Mouse (Mus musculus): Measurements from ENCODE around the gene Dnm3. TPM values are rescaled to one million over a fixed set of nuclear protein-coding genes. Genes with fewer than 3 reads are reported as not detected.
"Not testable (repeated sequence)": the region's sequence is repeated elsewhere in the genome, so short reads cannot be mapped to it uniquely, and the experiment has no call there.

Dnm3 gene
- total and polyA plus RNA-seq, 3 experiments, result 3.3 to 18.1 (median 11.6) TPM

DNA sequence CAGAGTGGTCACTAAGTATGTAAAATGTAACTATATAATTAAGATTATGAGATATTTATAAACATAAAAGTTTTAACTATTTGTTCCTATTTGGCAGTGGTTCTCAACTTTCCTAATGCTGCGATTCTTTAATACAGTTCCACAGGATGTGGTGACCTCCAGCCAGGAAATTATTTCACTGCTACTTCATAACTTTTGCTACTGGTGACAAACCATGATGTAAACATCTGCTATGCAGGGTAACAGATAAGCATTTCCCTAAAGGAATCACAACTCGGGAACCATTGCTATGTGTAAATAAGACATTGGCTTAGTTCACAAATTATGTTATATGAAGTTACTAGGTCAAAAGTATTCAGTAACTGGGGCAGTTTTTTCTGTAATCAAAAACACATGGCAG lies 48.9 kb downstream of the Dnm3 start:
- DNase-seq, result no peak

DNA sequence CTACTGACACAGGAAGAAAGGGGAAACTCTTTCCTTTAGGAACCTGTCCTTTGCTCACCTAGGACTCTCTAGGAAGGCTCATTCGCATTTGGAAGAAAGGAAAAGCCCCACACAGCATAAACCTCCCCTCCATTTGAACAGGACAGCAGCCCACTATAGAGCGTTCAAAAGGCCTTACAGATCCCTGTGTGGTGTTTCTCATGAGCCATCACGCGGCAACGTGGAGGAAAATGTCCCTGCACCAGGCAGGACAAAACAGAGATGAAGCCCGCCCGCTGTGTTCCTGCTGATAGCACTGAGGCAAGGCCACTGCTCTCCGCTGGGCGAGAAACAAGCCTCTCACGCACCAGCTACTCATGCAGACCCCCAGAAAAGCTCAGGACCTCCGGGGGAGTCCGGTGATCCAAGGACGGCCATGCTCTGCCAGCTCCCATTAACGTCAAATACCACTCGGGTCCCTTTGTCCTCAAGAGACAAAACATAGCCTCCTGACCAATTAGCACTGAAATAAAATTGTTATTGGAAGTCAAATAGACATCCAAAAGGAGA lies 51.8 kb downstream of the Dnm3 start:
- no peak for DNase-seq

DNA sequence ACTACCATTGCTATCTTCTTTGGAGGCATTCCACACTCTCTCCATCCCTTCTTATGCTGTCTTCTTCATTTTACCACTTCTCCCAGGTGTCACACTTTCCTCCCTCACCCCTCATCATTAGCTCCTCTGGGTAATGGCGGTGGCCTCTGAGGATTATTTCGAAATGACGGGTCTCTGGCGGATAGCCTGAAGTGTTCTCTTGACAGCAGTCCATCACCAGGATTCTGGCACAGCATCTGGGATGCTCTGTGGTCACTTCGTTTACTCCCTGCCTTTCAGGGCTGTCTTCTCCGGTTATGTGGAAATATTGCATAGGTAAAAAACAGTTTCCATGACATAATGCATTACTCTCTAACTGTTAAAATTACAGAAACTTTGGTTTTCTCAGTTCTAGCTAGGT lies 55.0 kb downstream of the Dnm3 start:
- DNase-seq, result no peak

DNA sequence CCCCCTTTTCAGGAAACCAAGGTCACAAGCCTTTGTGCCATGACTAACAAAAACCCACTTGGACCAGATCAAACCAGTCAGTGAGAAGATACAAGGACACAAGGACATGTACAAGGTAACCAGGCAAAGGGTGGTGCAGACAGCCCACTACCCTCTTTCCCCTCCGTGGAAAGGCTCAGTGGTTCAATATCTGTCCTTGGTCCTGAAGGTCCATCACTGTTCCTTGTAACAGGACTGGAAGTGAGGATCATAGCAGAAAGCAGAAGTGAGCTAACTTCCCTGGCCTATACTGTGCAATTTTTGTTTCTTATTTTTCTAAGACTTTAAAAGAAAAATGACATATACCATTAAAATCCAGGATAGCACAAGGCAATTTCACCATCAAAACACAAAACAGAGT lies 64.0 kb downstream of the Dnm3 start:
- DNase-seq, result no peak

DNA sequence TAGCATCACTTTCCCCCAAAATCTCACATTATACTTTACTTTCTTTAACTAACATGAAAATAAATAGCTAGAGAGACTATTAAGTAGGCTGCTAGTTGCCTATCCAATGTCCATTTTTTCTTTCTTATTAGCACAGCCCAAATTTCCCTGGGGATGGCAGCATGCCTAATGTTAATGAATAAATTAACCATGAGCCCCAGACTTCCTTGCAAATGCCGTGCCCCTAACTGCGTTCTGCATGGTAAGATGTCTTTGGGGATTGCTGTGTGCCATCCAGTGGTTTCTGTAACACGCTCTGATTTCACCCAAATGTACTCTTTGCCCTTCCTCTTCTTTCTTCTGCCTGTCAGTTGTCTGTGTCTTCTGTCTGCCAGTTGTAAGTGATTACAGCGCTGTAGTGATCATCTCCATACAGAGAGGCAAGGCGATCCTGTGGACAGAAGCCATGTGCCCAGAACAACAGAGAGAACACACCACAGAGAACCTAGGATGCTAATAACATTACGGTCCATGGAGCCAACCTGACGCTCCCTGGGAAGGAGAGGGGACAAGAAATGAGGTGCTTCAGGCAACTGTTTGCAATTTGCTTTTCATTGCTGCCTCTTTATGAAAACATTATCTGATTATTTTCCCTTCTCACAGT lies 64.9 kb downstream of the Dnm3 start:
- no peak for DNase-seq

DNA sequence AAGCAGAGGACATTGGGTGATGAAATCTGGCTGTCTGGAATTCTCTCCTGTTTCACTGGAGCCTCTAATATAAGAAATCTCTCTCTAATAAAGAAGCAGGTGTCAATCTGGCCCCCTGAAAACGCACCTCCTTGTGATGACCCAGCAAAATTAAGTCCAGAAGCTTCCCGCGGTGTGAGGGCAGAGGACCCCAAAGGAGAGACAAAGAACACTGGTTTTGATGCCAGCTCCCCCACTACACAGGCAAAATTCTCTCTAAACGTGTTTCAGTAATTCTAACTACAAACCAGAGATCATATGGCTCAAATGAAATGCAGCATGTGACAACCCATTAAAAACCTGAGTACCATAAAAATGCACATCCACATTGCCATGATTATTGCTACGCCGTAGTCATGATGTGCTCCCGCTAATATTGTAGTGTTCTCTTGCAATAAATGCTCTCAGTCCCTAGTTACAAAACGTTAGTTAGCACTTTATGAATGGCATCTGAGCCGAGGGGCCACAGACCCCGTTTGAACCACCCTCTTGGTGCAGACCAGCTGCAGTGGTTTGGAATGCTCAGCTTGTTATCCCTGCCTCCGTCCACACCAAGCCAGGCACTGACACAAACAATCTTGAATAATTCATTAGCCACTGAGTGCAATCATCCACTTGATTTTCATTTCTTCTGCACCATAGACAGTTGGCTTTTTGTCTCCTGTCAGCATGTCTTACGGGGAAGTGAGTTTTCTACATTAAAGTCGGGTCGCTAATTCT lies 67.4 kb downstream of the Dnm3 start:
- DNase-seq, result no peak

DNA sequence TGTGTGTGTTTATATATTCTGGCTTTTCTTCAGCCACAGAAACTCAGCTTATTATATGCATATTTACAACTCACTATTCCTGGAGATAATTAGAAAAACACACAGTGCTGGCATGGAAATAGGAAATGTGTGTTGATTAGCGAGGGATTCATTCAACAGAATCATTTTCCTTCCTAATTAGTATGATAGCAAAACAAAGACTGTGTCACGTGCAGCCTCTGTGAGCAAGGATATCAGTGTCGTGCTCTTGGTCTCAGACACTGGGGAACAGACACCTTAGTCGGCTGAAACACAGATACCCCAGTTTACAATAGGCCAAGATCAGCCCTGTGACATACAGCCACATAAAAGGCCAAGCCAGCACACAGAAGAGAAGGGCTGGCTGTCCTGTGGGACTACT lies 83.3 kb downstream of the Dnm3 start:
- DNase-seq, result no peak

DNA sequence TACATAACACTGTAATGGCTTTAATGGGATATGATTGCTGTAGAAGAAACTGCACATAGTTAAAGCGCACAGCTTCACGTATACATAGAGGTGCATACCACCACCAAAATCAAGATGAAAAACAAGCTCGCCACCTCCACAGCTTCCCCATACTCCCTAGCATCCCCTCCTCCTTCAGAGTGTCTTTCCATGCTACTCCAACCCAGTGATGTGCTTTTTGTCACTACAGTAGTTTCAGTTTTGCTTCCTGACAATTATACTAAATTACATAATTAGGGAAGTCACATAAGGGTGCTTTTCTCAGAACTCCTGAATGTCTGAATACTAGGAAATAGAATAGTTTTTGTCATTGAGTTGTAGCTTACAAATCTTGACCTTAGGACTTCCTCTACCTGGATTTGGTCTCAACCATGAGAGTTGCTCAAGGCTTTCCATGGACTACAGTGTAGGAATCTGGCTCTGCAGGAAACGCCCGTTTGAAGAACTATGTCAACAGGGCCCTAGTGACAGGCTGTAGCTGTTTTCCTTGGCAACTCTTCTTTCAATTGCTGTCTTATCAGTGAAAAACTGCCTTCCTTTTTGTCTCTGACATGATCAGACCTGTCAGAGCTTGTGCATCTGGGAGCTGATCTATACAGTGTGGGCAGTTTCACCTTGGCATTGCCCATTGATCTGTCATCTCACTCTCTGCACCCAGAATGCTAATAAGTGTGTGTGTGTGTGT lies 89.2 kb downstream of the Dnm3 start:
- peak; percentile 26 for DNase-seq

DNA sequence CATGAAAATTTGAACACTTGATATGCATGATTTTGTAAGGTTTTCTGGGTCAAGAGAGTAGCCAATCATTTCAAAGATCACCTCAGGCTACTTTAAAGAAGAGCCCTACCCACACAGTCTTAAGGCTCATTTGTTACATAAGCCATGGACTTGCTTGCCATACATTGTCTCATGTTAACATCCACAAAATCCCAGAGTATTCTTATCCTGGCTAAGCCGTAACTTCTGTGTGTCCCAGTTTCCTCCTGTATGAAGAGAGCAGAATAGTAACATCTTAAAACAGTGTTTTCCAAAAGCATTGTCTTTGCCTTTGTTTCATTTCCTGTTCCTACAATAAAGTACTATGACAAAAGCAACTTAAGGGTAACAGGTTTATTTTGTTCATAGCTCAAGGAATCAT lies 104.8 kb downstream of the Dnm3 start:
- not testable (repeated sequence) for DNase-seq

DNA sequence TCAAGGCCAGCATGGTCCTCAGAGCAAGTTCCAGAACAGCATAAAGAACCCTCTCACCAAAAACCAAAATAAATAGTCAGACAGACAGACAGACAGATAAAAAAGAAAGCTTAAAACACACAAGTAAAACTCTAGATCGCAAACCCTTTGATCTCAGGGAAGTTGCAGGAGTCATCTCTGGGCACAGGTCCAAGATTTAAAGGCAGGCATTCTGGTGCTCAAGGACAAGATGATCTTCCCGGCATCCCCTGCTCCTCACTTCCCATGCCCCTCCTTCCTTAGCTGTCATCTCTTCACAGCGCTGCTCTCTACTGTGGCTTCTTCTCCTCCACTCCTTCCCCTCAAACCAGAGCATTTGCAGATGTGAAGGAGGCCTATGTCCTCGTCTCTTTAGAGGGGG lies 108.1 kb downstream of the Dnm3 start:
- DNase-seq, result peak; percentile 69

DNA sequence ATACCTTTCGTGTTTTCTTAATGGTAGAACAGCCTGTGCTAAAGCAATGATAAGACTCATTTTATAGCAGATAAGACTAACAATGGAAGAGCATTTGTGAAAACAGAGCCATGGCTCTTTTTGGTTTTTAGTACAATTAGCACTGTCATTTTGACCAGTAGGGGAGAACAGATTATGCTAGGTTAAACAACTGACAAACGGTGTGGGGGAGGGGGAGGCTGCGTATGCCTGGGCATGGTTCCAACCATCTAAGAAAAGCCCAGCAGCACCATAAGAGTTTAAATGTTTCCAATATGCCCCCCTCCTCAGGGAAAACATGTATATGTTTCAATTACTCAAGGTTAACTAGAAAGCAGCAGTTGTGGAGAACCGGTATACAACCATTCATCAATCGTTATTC lies 115.9 kb downstream of the Dnm3 start:
- DNase-seq, result no peak

DNA sequence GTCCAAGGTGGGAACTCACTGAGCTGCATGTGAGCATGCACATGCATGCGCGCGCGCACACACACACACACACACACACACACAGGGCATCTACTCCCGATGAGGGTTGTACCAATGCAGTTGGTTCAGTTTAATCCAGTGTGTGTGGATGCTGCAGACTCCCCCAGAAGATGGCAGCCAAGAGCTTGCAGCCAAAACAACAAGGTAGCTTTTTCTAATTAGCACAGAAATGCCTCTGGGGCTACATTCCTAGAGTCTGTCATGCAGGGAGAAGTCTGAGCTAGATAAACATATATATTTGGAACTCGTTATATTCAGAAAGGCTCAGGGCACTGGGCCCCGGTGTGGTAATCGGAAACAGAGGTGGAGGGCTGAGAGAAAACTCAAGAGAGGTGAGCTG lies 118.6 kb downstream of the Dnm3 start:
- DNase-seq, result peak; percentile 50

DNA sequence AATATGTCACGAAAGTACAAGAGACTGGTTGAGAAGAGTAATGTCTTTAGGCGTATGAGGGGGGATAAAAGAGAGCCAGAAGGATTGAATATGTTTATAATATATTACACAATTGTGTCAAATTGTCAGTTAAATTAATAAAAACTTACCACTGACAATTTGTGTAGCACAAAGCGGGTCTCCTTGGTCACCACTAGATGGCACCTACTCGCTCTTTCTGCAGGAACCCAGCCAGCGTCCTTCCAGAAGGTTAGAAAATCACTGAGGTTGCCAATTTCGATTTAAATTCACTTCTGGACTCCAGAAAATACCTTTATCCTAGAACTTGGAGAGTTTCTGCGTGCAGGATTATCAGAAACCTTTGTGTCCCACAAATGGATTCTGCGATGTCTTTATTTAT lies 119.8 kb downstream of the Dnm3 start:
- peak; percentile 27 for DNase-seq

DNA sequence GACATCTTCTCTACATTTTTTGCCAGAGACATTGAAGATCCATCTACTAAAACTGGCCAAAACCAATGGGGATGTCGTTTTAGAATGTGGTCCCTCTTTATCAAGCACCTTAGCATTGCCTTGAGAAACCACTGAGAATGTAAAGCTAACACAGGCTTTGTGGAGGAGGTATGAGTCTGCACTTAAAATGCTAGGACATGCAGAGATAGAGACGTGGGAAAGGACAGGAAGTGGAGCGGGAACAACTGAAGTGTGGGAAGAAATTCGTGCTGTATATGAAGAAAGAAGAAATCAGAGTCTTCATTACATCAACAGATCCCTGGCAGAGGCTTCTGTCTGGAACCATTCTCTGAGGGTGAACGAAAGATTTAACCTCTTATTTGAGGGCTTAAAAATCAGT lies 121.4 kb downstream of the Dnm3 start:
- DNase-seq, result no peak

DNA sequence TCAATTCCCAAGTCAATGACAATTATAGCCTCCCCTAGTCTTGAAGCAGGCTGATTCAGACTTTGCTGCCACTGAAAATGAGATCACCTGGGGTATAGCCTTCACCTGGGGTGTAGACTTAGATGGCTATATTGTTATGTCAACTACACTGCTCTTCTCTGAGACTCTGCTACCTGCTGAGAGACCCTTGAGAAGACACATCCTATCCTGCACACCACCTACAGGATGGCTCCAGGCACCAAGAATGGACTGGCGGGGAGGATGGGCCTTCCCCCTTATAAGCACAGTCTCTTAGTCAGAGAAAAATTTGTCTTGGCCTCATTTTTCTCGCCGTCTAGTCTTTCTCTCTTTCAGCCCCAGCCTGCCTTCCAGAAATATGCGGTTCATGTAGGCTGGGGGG lies 123.1 kb downstream of the Dnm3 start:
- DNase-seq, result no peak

DNA sequence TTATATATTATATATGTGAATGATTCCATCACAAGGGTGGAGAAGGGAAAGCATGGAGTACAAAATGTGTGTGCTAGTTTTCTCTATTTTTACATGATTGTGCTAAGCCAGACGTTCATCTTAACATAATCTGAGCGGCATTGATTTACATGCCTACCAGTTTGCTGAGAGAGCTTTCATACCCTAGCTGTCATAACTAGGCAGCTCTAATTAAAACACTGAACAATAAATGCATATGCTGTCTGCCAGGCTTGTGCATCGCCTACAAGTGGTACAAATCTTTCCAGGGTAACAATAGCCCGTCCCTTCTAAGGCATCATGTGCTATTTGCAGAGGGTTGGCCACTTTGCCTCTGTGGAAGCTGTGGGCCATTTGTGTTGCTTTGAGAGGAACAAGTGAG lies 124.0 kb downstream of the Dnm3 start:
- DNase-seq, result no peak

DNA sequence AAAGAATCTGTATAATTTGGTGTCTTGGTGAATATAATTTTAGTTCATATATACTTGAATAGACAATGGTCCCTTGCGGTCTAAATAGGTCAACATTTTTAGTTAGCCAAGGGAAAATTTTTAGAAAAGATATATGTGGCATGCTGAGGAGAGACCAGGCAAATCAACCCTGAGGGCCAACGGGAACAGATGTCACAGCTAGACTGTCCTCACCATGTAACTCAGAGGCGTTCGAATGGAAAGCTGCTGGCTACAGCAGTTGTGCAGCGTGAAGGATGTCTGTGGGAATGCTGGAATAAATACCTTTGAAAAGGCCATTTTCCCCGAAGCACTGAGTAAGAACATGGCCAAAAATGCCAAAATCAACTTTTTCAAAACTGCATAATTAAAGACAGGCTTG lies 128.5 kb downstream of the Dnm3 start:
- DNase-seq, result no peak

DNA sequence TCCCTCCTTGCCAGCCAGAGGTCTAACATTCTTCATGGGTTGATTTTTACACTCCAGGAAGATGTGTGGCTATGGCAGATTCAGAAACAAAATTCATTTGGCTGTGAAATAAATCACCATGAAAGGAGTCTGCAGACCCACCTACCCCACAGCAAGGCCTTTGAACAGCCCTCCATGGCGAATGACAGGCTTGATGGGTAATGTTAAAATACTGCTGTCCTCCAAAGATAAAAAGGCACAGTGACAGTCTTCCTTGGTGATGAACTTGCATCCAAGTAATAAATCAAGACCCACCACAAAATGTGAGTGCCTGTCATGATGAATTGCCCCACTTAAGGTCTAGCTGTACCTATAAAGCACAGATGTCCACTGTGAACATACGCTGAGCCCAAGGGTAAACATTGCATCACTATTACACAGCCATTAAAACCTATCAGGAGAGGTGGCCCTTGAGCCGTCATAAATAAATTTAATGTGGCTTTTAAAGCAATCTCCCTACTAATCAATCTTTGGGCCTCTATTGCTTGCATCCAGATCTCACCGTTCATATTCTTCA lies 131.3 kb downstream of the Dnm3 start:
- DNase-seq, result peak; percentile 33

DNA sequence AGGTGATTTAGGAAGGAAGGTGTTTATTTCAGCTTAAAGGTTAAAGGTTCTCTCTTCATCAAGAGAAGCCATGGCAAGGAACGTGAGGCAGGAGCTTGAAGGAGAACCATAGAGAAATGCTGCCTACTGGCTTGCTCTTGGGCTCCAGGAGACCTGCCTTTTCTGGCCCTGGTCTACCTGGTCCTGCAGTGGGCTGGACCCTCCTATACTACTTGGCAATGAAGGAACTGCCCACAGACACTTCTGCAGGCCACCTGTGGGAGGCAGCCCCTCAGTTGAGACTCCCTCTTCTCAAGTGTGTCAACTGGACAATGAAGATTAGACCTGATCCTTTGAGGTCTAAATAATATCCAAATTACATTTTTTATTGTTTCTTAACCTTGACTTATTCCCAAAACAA lies 140.7 kb downstream of the Dnm3 start:
- DNase-seq, result no peak

DNA sequence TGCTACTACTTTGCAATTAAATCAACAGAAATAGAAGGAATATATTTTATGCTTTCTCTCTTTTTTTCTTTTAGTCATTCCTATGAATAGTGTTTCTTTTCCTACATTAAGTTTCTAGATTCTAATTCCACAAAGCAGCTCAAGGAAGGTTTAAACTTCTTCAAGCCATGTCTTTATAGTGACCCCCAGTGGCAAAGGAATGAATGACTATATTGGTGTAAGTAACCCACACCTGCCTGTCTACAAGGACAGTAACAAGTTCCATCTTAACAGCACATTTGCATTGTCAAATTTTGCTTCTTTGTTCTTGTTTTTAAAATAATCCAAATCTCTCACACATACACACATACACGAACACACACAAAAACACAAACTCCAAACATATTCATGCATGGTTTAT lies 141.2 kb downstream of the Dnm3 start:
- DNase-seq, result peak; percentile 13

DNA sequence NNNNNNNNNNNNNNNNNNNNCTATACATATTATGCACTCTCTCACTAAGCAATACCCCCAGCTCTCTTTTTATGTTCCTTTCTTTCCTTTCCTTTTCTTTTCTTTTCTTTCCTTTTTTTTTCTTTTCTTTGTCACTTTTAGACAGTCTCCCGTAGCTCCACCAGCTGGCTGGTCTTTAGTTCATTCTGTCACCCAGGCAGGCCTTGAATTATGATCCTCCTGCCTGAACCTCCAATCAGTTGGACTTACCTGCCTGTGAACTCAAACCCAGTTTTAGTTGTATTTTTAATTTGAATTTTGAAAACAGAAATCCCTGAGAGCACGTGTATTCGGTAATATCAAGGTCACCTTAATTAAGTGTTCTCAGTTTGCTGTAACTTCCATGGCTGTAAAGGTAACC lies 141.6 kb downstream of the Dnm3 start:
- DNase-seq, result no peak

DNA sequence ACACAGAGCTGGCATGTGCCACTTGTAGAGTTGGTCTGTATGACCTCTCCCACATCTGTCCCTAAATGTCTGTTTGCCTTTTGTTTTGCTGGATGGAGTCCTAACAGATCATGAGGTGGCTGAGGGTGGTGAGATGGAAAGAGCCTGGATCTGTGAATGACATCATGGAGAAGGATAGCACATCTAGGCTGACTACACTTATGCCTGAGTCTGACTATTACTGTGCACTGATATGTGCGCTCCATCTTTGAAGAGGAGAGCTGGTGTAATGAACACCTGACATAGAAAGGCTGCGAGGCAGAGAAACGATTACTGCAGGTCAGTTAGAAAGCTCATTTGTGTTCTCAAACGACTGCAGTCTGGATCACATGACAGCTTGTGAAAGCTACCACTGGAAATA lies 149.2 kb downstream of the Dnm3 start:
- no peak for DNase-seq

DNA sequence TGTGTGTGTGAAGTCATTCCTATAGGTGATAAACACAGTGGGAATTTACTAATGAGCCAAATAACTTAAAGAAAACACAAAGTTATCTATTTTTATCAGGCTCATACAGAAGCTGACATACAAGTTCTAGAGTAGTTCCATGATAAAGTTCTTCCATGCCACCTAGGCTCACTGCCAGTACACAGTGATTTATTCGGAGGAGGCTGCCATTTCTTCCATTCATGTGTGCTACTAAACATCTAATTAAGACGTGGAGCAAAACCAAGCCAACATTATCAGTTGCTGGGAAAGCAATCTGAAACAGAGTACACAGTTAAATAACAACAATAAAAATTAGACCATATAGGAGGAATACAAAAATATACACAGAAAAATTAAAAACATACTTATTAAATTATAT lies 150.2 kb downstream of the Dnm3 start:
- DNase-seq, result no peak

Data from adrenal gland, adult 2 months (tissue).